Mouse (Mus musculus) neutrophil, adult 59 days (primary cell): Measurements from ENCODE around the gene Srpx2. TPM values are rescaled to one million over a fixed set of nuclear protein-coding genes. Genes with fewer than 3 reads are reported as not detected.

Source experiments
- total RNA-seq, 2 experiments: library from RNA; stranded (reverse); gene quantifications; 1 replicate in 1 of 2; 2 replicates in 1 of 2; pipeline ENCODE4 v1.2.4; 2023

Gene Srpx2
- under 1 TPM in 1 of 2 experiments, not detected in 1; 0.15 TPM for total RNA-seq

GRCm38 (mm10) chrX:133908261-133908660 is at the start of gene Srpx2:
Srpx2 (plus strand) TSS chrX:133908426.

GRCm38 (mm10) chrX:133898014-133898542 is 10.1 kb upstream of the Srpx2 start, which contains the start of gene Tspan6:
Tspan6 (minus strand) TSS chrX:133898429.

DNA sequence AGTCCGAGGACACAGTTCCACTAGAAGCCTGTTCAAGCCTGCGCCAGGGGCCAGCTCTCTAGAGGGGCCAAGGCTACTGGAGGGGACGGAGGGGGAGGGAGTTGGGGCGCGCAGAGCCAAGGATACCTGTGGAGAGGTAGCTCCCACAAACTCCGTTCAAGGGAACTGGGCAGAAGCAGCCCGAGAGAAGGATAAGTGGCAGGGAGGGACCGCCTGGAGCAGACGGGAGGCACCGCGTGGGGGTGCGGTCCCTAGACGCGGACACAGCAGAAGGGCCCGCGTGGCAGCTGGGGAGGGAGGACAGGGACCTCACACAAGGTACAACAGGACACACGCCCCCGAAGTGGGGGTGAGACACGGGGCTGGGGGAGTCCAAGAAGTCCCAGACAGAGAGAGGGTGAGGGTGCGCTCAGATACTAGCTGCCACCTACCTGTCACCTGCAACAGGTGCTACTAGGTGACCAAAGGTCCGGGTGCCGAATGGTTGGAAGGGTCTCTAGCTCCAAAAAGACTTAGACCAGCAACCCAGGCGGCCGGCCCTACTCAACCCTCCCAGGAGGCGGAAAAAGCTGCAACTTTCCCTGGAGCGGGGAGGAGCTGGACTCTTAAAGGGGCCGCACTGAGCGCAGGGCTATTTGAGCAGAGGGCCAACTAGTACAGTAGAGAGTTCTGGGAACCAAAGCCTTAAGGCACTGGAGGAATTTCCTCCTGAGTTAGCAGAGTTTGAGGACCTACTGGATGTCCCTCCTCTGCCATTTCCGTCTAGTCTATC is 73.2 kb downstream of the Srpx2 start, which contains the start of gene Sytl4:
Sytl4 (minus strand) TSS at position 582 of the 772 bp plus-strand sequence.

Other genes starting within 250 kb of the Srpx2 start
- not detected for gene Pcdh19, start 219.4 kb upstream of the Srpx2 start, total RNA-seq
- gene Tnmd, start 57.4 kb upstream of the Srpx2 start, total RNA-seq, result not detected
- under 1 TPM; 0.57 to 0.71 TPM for gene Tspan6, start 10.0 kb upstream of the Srpx2 start, total RNA-seq
- under 1 TPM; 0.37 to 0.38 TPM for gene Sytl4, start 73.4 kb downstream of the Srpx2 start, total RNA-seq
- 10 to 100 TPM; 15.0 to 25.0 TPM for gene Cstf2, start 150.8 kb downstream of the Srpx2 start, total RNA-seq